Mouse (Mus musculus) hindbrain, postnatal 0 days (tissue): Measurements from ENCODE around the gene Muc4. TPM values are rescaled to one million over a fixed set of nuclear protein-coding genes. Genes with fewer than 3 reads are reported as not detected.
A peak's percentile ranks its signal among the peaks of the same experiment; 100 is the strongest.

Source experiments
- ATAC-seq: fragments of 200-750 bp; cut with Nextera tagmentation; 2 replicates; pipeline ENCODE4 v1.8.0; 2017; ENCODE audit warnings: mild to moderate bottlenecking, moderate TSS enrichment, moderate library complexity
- DNase-seq: peaks from one replicate; pipeline ENCODE4 v3.0.0-alpha.2; 2015; ENCODE audit warnings: low spot score
- H3K27ac ChIP-seq: fragments of 300-500 bp; sonication (generic); 2 replicates; pipeline ENCODE4 v1.5.1; 2014; ENCODE audit warnings: mild to moderate bottlenecking
- H3K27me3 ChIP-seq: fragments of 300-500 bp; sonication (generic); 2 replicates; pipeline ENCODE4 v1.6.1; 2014; ENCODE audit warnings: low read length, mixed read lengths; ENCODE audit not compliant: insufficient read depth
- H3K36me3 ChIP-seq: fragments of 300-500 bp; sonication (generic); 2 replicates; pipeline ENCODE4 v1.6.1; 2014; ENCODE audit warnings: low read length, mixed read lengths; ENCODE audit not compliant: insufficient read depth
- H3K4me1 ChIP-seq: fragments of 300-500 bp; sonication (generic); 2 replicates; pipeline ENCODE4 v1.6.1; 2014; ENCODE audit warnings: antibody characterized with exemption, low read length, mixed read lengths; ENCODE audit not compliant: insufficient read depth
- H3K4me2 ChIP-seq: fragments of 300-500 bp; sonication (generic); 2 replicates; pipeline ENCODE4 v1.6.1; 2014; ENCODE audit warnings: low read depth, mild to moderate bottlenecking, low read length, moderate library complexity, mixed read lengths
- H3K4me3 ChIP-seq: fragments of 300-500 bp; sonication (generic); 2 replicates; pipeline ENCODE4 v1.5.1; 2014; ENCODE audit warnings: low read length
- H3K9ac ChIP-seq: fragments of 300-500 bp; sonication (generic); replicated peaks from 2 replicates; pipeline ENCODE4 v1.6.1; 2014; ENCODE audit warnings: mild to moderate bottlenecking, low read length, moderate library complexity, mixed read lengths
- H3K9me3 ChIP-seq: fragments of 300-500 bp; sonication (generic); 2 replicates; pipeline ENCODE4 v1.6.1; 2016; ENCODE audit warnings: low read length, mixed read lengths
- CTCF ChIP-seq: IDR thresholded peaks from 2 replicates; pipeline ENCODE4 v1.5.1; 2016; ENCODE audit warnings: antibody characterized with exemption, control low read depth, low read depth
- WGBS: fragments of 180-500 bp; shearing (Covaris S2); extraction: QIAGEN DNeasy Blood & Tissue Kit; methylation state at CpG from one replicate; pipeline ENCODE4 v1.1.7; 2014; 5-methylcytosine and 5-hydroxymethylcytosine counted together
- polyA plus RNA-seq: library from polyadenylated mRNA; unstranded; fragments of >200 nt; fragmentation: Nextera tagmentation; extraction: Ambion mirVana; gene quantifications from 2 replicates; pipeline ENCODE4 v1.2.1, GENCODE M21; 2015
- total RNA-seq: library from RNA; depleted of rRNA; stranded (reverse); fragments of >200 nt; gene quantifications from 2 replicates; pipeline ENCODE4 v1.2.3, GENCODE M21; 2014

Muc4 gene
- total and polyA plus RNA-seq, 2 experiments from 2014 or later, result not detected

DNA sequence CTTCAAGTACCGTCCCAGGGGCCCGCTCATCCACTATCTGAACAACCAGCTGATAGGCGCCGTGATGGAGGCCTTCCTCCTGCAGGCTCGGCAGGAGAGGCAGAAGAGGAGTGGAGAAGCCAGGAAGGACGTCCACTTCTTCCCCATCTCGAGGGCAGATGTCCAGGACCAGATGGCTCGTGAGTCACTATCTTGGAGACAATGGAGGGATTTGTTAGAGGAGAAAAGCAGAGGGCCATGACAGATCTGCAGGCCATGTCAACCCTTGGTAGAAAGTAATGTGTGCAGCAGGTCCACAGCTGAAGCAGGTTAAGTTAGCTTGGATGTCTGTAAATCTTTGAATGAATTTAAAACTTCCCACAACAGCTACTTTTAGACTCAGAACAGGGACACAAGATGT is 43.3 kb downstream of the Muc4 start:
- ATAC-seq (no peak), DNase-seq (no peak)
- Histone ChIP-seq H3K4me1 (no peaks in the 10 kb centered on the region), H3K9ac (no peak overlapping the region), H3K4me3 (no peak overlapping the region), H3K9me3 (no peaks in the 10 kb centered on the region), H3K27ac (no peak overlapping the region), H3K27me3 (no peaks in the 10 kb centered on the region), H3K4me2 (no peak overlapping the region), H3K36me3 (no peaks in the 10 kb centered on the region)
- 50% methylated on average over 8 of the region's 8 CpGs for WGBS
- no peak for TF ChIP-seq CTCF

DNA sequence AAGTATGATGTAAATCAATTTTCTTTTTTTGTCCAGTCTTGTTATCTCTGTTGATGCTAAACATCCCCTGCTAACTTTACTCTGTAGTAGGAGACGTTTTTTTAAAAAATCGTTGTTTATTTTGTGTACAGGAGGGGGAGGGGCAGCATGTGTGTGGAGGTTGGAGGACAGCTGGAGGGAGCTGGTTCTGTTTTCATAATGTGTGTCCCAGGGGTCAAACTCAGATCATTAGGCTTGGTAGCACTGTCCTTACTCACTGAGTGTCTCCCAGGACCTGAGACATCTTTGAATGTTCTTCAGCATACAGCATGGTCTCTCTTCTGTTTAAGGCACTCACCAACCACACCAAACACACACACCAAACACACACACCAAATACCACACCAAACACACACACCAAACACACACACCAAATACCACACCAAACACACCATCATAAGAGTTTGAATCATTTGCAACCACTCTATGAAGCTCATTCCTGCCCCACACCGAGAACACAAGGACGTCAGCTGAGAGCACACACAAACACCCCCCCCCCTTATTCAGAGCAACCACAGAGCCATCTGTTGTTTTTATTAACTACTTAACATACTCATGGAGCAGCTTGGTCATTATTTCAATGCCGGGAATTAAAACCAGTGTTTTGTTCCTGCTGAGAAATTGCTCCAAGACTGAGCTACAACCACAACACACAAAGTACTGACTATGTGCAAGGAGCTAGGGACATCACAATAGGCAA is 47.8 kb downstream of the Muc4 start:
- ATAC-seq (no peak; the same call in 1 of the 2 replicates), DNase-seq (peak; percentile 22)
- no peak overlapping the region for H3K4me3 ChIP-seq
- 34% methylated on average over 5 of the region's 5 CpGs for WGBS
- H3K36me3 ChIP-seq, result no peaks in the 10 kb centered on the region
- TF ChIP-seq CTCF, result no peak
- no peaks in the 10 kb centered on the region for H3K9me3 ChIP-seq
- no peak overlapping the region for H3K9ac ChIP-seq
- no peaks in the 10 kb centered on the region for H3K4me1 ChIP-seq
- no peaks in the 10 kb centered on the region for H3K27me3 ChIP-seq
- H3K27ac ChIP-seq, result no peak overlapping the region
- H3K4me2 ChIP-seq, result no peak overlapping the region

DNA sequence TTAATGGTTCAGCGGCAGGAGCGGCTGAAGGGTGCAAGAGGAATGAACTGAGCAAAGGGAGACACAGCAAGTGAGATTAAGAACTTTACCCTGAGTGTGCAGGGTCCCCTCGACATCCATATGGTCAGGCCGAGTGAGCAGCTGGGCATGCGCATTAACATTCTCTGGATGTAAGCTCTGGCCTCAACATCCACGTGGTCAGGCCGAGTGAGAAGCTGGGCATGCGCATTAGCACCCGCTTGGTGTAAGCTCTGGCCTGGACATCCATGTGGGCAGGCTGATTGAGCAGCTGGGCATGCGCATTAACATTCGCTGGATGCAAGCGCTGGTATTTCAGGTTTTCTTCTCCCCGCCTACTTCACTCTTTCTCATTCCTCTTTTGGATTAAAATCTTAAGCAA is 49.2 kb downstream of the Muc4 start:
- peak; percentile 59; the same call in 1 of the 2 replicates for ATAC-seq
- WGBS, result 60% methylated on average over 13 of the region's 13 CpGs
- no peak overlapping the region for H3K4me2 ChIP-seq

DNA sequence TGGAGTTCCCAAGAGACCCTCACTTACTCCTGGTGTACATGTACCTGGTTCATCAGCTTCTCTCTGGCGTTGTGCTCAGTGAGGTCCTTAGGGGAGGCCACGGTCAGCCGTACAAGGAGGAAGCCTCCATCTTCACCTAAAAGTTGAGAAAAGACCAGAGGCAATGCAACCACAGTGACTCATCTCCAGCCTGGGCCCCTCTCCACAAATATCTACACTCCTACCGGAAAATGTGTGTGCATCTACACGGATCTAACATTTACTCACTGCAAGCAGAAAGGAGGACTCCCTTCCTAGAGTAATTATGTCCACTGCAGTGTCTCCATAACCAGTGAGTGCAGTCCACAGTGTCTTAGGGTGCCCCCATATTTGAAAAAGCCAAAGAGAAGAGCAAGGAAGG is 54.4 kb downstream of the Muc4 start:
- Histone ChIP-seq H3K4me3 (no peak overlapping the region), H3K27me3 (no peaks in the 10 kb centered on the region), H3K4me2 (no peak overlapping the region), H3K36me3 (no peaks in the 10 kb centered on the region), H3K4me1 (no peaks in the 10 kb centered on the region), H3K9ac (no peak overlapping the region), H3K27ac (no peak overlapping the region), H3K9me3 (no peaks in the 10 kb centered on the region)
- DNase-seq (no peak), ATAC-seq (no peak)
- 92% methylated on average over 5 of the region's 5 CpGs for WGBS
- no peak for TF ChIP-seq CTCF

More for the DNA sequence above, 49.2 kb downstream of the Muc4 start:
- no peaks in the 10 kb centered on the region for H3K36me3 ChIP-seq
- no peaks in the 10 kb centered on the region for H3K9me3 ChIP-seq
- TF ChIP-seq CTCF, result no peak
- H3K9ac ChIP-seq, result no peak overlapping the region
- DNase-seq, result peak; percentile 78
- no peak overlapping the region for H3K4me3 ChIP-seq
- no peaks in the 10 kb centered on the region for H3K4me1 ChIP-seq
- H3K27ac ChIP-seq, result no peak overlapping the region
- H3K27me3 ChIP-seq, result no peaks in the 10 kb centered on the region

DNA sequence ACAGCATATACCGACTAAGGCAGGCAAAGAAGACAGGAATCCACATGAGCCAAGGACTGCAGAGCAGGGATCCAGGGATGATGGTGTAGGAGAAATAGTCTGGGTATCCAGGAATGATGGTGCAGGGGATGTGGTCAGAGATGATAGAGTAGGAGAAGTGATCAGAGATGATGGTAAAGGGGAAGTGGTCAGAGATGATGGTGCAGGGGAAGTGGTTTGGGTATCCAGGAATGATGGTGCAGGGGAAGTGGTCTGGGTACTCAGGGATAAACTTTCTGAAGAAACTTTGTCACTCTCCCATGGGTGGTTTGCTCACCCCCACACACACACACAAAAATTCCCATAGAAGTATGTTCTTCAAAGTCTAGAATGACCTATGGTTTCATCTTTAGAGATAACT is 59.5 kb downstream of the Muc4 start:
- Histone ChIP-seq H3K4me3 (no peak overlapping the region), H3K4me1 (no peaks in the 10 kb centered on the region), H3K27ac (no peak overlapping the region), H3K9me3 (no peaks in the 10 kb centered on the region), H3K9ac (no peak overlapping the region), H3K4me2 (no peak overlapping the region), H3K27me3 (no peaks in the 10 kb centered on the region), H3K36me3 (no peaks in the 10 kb centered on the region)
- WGBS, result 86% methylated on average over 1 of the region's 1 CpGs
- ATAC-seq, result no peak
- no peak for DNase-seq
- no peak for TF ChIP-seq CTCF

DNA sequence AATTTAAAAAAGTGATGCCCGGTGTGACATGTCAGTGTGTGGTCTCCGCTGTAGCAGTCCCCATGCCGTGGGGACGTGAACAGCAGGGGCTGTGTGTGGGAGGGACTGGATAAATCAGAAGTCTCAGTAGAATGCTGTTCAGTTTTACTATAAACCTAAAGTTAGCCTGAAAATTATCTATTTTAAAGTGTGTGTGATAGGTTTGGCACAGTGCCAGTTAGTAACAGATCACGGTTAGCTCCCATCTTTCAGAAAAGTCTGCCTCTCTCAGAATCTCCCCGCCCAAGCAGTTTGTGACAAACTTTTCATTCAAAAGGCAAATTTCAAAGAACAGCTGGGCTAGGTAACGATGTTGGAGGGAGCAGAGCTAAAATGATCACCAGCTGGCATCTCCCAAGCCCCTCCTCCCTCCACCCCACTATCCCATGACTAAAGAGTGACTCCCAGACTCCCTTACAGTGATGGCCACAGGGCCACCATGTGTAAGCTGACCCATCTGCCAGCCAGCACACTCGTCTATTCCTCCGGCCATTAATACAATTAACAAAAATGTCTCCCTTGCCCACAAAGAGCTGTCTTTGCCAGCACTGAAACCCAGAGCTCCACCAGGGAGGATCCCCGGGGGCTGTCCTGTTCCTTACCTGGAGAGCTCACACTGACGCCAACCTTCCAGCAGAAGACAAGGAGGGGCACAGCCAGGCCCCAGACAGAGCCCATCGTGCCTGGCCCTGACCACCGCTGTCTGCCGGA is 61.2 kb downstream of the Muc4 start:
- 56% methylated on average over 14 of the region's 14 CpGs for WGBS
- TF ChIP-seq CTCF, result no peak
- Histone ChIP-seq H3K27ac (no peak overlapping the region), H3K4me1 (no peaks in the 10 kb centered on the region), H3K4me3 (no peak overlapping the region), H3K9me3 (no peaks in the 10 kb centered on the region), H3K9ac (no peak overlapping the region), H3K36me3 (no peaks in the 10 kb centered on the region), H3K27me3 (no peaks in the 10 kb centered on the region), H3K4me2 (no peak overlapping the region)
- DNase-seq (no peak), ATAC-seq (no peak)

DNA sequence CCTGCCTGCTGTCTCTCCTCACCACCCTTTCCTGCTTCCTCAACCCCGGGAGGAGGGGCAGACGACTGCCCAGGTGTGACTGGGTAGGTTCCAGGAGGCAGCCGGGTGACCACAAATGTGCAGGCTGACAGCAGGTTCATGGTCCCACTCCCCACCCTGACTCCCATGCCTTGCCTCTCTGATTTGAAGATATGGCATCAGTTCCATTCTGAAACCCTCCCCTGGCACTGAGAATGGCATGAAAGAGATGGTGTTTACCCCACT is 61.7 kb downstream of the Muc4 start, which contains the start of gene Muc20:
Muc20 (minus strand) TSS at position 10 of the 264 bp plus-strand sequence.
- Histone ChIP-seq H3K36me3 (no peaks in the 10 kb centered on the region), H3K27me3 (no peaks in the 10 kb centered on the region), H3K9ac (no peak within 1 kb of the TSS), H3K9me3 (no peaks in the 10 kb centered on the region), H3K4me3 (no peak within 1 kb of the TSS), H3K27ac (no peak within 1 kb of the TSS), H3K4me2 (no peak within 1 kb of the TSS), H3K4me1 (no peaks in the 10 kb centered on the region)
- DNase-seq, result no peak
- WGBS, result 78% methylated on average over 3 of the region's 3 CpGs
- ATAC-seq, result no peak
- no peak for TF ChIP-seq CTCF
